Mouse (Mus musculus) heart, adult 2 months (tissue): ENCODE measurements around the gene Rora. TPM values are rescaled to one million over a fixed set of nuclear protein-coding genes. Genes with fewer than 3 reads are reported as not detected.

Source experiments
- DNase-seq, 2 experiments: peaks; one replicate each; pipeline ENCODE4 v3.0.0; 2021
- H3K27ac ChIP-seq: fragments of 200-600 bp; 2 replicates; pipeline ENCODE4 v1.8.1; 2022
- H3K27me3 ChIP-seq: fragments of 200-500 bp; 2 replicates; pipeline ENCODE4 v1.6.1; 2012; ENCODE audit warnings: mild to moderate bottlenecking, low read length, inconsistent platforms, mixed read lengths; ENCODE audit not compliant: control insufficient read depth, insufficient read depth
- H3K36me3 ChIP-seq: fragments of 200-500 bp; 2 replicates; pipeline ENCODE4 v1.6.1; 2012; ENCODE audit warnings: low read length, inconsistent platforms; ENCODE audit not compliant: control insufficient read depth, insufficient read depth
- H3K4me1 ChIP-seq: fragments of 200-500 bp; 2 replicates; pipeline ENCODE4 v1.6.1; 2011; ENCODE audit warnings: low read length; ENCODE audit not compliant: control insufficient read depth, insufficient read depth
- H3K4me3 ChIP-seq: fragments of 200-600 bp; 2 replicates; pipeline ENCODE4 v1.8.1; 2022
- H3K79me2 ChIP-seq: fragments of 200-500 bp; replicated peaks from 2 replicates; pipeline ENCODE4 v1.6.1; 2012; ENCODE audit warnings: mild to moderate bottlenecking, inconsistent platforms, low read length, moderate library complexity, mixed read lengths; ENCODE audit not compliant: control insufficient read depth, insufficient read depth
- H3K9ac ChIP-seq: fragments of 200-500 bp; 2 replicates; pipeline ENCODE4 v1.6.1; 2012; ENCODE audit warnings: low read depth, mild to moderate bottlenecking, control low read depth, inconsistent platforms, low read length, mixed read lengths
- CTCF ChIP-seq: fragments of 200-600 bp; IDR thresholded peaks from 2 replicates; pipeline ENCODE4 v1.8.1; 2022; ENCODE audit warnings: antibody characterized with exemption, mild to moderate bottlenecking, moderate library complexity
- EP300 ChIP-seq: fragments of 200-500 bp; IDR thresholded peaks from 2 replicates; pipeline ENCODE4 v1.6.1; 2011; ENCODE audit warnings: low read depth, low read length, control low read depth; ENCODE audit not compliant: insufficient read depth
- POLR2A ChIP-seq: fragments of 200-500 bp; IDR thresholded peaks from 2 replicates; pipeline ENCODE4 v1.6.1; 2011; ENCODE audit warnings: mild to moderate bottlenecking, low read depth, low read length, control low read depth; ENCODE audit not compliant: insufficient read depth
- WGBS: fragments of 180-500 bp; shearing (Covaris S2); methylation state at CpG from one replicate; pipeline ENCODE4 v1.1.7; 2018; 5-methylcytosine and 5-hydroxymethylcytosine counted together
- intact Hi-C: fragments of 180-260 bp; cut with DNase I; formaldehyde crosslinking; loops from one replicate; pipeline ENCODE4 v1.15.1; 2025
- polyA plus RNA-seq: library from polyadenylated mRNA; depleted of rRNA; stranded (reverse); fragments of >200 nt; gene quantifications from 2 replicates; pipeline ENCODE4 v1.2.3, GENCODE M21; 2012
- total RNA-seq, 2 experiments: library from RNA; stranded (reverse); gene quantifications; 2 replicates each; pipeline ENCODE4 v1.2.3; 2021

The Rora gene
- total and polyA plus RNA-seq, 3 experiments, result 6.7 to 28.9 (median 21.6) TPM

GRCm38 (mm10) chr9:68866317-68866716 lies 212.7 kb downstream of the Rora start:
- no peaks in the 10 kb centered on the region for H3K36me3 ChIP-seq
- DNase-seq, result no peak
- peaks cover 2% of the 10 kb centered on the region; the same call in 1 of the 2 replicates for H3K79me2 ChIP-seq
- TF ChIP-seq EP300, result no peak
- no peak for TF ChIP-seq POLR2A
- no peak overlapping the region for H3K27ac ChIP-seq
- intact Hi-C loops, result no loop called here
- H3K9ac ChIP-seq, result no peak overlapping the region
- no peaks in the 10 kb centered on the region; the same call in 1 of the 2 replicates for H3K4me1 ChIP-seq
- no peak overlapping the region for H3K4me3 ChIP-seq
- 77% methylated on average over 4 of the region's 4 CpGs for WGBS
- H3K27me3 ChIP-seq, result no peaks in the 10 kb centered on the region

- Histone ChIP-seq H3K27me3 (no peaks in the 10 kb centered on the region), H3K4me1 (peaks cover 4% of the 10 kb centered on the region), H3K27ac (no peak overlapping the region), H3K79me2 (no peaks in the 10 kb centered on the region), H3K9ac (no peak overlapping the region), H3K4me3 (no peak overlapping the region), H3K36me3 (no peaks in the 10 kb centered on the region; the same call in 1 of the 2 replicates)
- DNase-seq, result no peak
- TF ChIP-seq EP300, result no peak
- TF ChIP-seq POLR2A, result no peak
- TF ChIP-seq CTCF, result no peak
- 77% methylated on average over 4 of the region's 4 CpGs for WGBS
- intact Hi-C loops, result no loop called here
Measured at GRCm38 (mm10) chr9:68873838-68874237, 220.3 kb downstream of the Rora start.

GRCm38 (mm10) chr9:68874544-68874943 lies 221.0 kb downstream of the Rora start:
- TF ChIP-seq EP300 (no peak), POLR2A (no peak), CTCF (no peak)
- Histone ChIP-seq H3K27ac (no peak overlapping the region), H3K4me1 (peaks cover 4% of the 10 kb centered on the region), H3K36me3 (no peaks in the 10 kb centered on the region; the same call in 1 of the 2 replicates), H3K9ac (no peak overlapping the region), H3K4me3 (no peak overlapping the region), H3K27me3 (no peaks in the 10 kb centered on the region), H3K79me2 (no peaks in the 10 kb centered on the region)
- WGBS, result 96% methylated on average over 2 of the region's 2 CpGs
- intact Hi-C loops, result no loop called here
- no peak for DNase-seq

DNA sequence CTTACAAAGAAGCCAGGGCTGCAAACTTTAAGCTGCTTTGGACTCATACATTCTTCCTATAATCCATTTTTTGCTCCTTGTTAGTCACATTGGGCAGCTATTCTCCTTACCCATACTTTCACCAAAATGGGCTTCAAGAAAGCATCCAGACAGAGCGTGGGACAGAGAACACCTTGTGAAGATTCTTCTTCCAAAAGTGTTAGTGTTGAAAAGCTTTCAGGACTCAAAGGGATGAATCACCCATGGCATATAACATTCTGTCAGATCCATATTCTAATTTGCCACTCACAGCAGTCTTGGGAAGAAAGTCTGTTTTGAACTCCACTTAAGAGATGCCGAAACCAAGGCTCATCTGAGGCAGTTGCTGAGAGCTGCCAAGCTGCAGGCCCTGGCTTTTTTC lies 222.2 kb downstream of the Rora start:
- H3K4me3 ChIP-seq, result no peak overlapping the region
- no peaks in the 10 kb centered on the region for H3K79me2 ChIP-seq
- H3K27ac ChIP-seq, result no peak overlapping the region
- no peaks in the 10 kb centered on the region for H3K27me3 ChIP-seq
- H3K36me3 ChIP-seq, result no peaks in the 10 kb centered on the region; the same call in 1 of the 2 replicates
- no peak for DNase-seq
- H3K4me1 ChIP-seq, result peaks cover 6% of the 10 kb centered on the region
- intact Hi-C loops, result no loop called here
- 99% methylated on average over 2 of the region's 2 CpGs for WGBS
- TF ChIP-seq CTCF, result no peak
- no peak for TF ChIP-seq EP300
- no peak for TF ChIP-seq POLR2A
- H3K9ac ChIP-seq, result no peak overlapping the region

- no peak overlapping the region for H3K4me3 ChIP-seq
- no peaks in the 10 kb centered on the region for H3K27me3 ChIP-seq
- peaks cover 8% of the 10 kb centered on the region for H3K4me1 ChIP-seq
- 69% methylated on average over 2 of the region's 2 CpGs for WGBS
- H3K79me2 ChIP-seq, result no peaks in the 10 kb centered on the region
- TF ChIP-seq POLR2A (no peak), EP300 (no peak), CTCF (no peak)
- no peak overlapping the region for H3K9ac ChIP-seq
- intact Hi-C loops, result no loop called here
- no peak overlapping the region for H3K27ac ChIP-seq
- DNase-seq, result no peak
- H3K36me3 ChIP-seq, result no peaks in the 10 kb centered on the region; the same call in 1 of the 2 replicates
Measured at GRCm38 (mm10) chr9:68876289-68876688, 222.7 kb downstream of the Rora start.

GRCm38 (mm10) chr9:68881896-68882295 lies 228.3 kb downstream of the Rora start:
- no peak overlapping the region for H3K27ac ChIP-seq
- peaks cover 20% of the 10 kb centered on the region for H3K4me1 ChIP-seq
- no peak for DNase-seq
- intact Hi-C loops, result loop anchor here (5.0 kb wide), 1 partner anchor 240 kb away; no protein-coding TSS in a partner anchor
- peaks cover 8% of the 10 kb centered on the region for H3K36me3 ChIP-seq
- WGBS, result 57% methylated on average over 6 of the region's 6 CpGs
- H3K4me3 ChIP-seq, result no peak overlapping the region
- no peak overlapping the region for H3K9ac ChIP-seq
- no peaks in the 10 kb centered on the region for H3K79me2 ChIP-seq
- TF ChIP-seq EP300 (no peak), CTCF (no peak), POLR2A (no peak)
- no peaks in the 10 kb centered on the region for H3K27me3 ChIP-seq
